Mouse (Mus musculus) kidney, adult 2 months (tissue): ENCODE measurements around the gene Slc35e3.

Experiments
- CTCF ChIP-seq: fragments of 200-500 bp; conservative IDR thresholded peaks from 2 replicates; pipeline ENCODE4 v1.5.1; 2011; ENCODE audit warnings: low read depth, mild to moderate bottlenecking, control low read depth, low read length, moderate library complexity, mixed read lengths; ENCODE audit not compliant: insufficient read depth, insufficient read length
- POLR2A ChIP-seq: fragments of 200-500 bp; IDR thresholded peaks from one replicate; pipeline ENCODE4 v1.6.1; 2011; ENCODE audit warnings: low read depth, low read length, control low read depth

DNA sequence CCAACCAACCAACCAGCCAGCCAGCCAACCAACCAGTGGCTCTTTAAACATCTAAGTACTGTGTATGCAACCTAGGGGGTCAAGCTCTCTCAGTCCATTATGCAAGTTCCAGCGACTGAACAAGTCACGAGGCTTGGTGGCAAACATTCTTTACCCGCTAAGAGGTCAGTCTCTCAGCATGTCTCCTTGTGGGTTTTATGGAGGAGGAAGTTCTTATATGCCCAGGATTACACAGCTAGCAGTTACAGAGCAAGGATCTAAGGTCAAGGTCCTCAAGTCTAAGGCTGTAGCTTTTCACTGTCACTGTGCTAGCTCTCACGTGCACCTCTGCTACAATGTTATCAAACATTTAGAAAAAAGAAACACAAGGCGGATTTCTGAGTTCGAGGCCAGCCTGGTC lies 18.4 kb upstream of the Slc35e3 start:
- no peak for TF ChIP-seq CTCF
- TF ChIP-seq POLR2A: no peak
